Mouse (Mus musculus) CD8-positive naive resting alpha-beta T cell, adult 2 months (primary cell): Measurements from ENCODE around the gene Sell.
A peak's percentile ranks its signal among the peaks of the same experiment; 100 is the strongest.
"Not testable (repeated sequence)": the region's sequence is repeated elsewhere in the genome, so short reads cannot be mapped to it uniquely, and the experiment has no call there.

ENCODE experiments used
- DNase-seq, 2 experiments: peaks; one replicate each; pipeline ENCODE4 v3.0.0; 2022; ENCODE audit warnings: low read depth in 2 of 2, low spot score in 2 of 2

The Sell gene

DNA sequence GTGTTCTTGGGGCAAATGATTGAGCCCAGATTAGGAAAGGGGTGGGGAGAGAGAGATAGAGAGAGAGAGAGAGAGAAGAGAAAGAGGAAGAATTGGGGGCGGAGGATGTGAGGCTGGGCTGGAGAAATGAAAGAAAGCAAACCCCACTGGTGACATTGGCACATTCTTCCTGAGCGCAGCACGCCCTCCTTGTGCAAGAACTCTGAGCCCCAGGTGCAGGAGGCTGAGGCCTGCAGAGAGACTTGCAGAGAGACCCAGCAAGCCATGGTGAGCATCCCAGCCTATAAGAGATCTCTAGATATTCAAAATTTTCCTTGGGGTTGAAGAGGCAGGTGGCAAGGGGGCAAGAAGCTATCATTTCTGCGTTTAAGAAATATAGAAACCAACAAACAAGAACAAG, at the start of gene Sell:
Gene Sell, plus strand, starts transcription at position 58 of the 400 bp plus-strand sequence.
- DNase-seq = peak in 1 of 2 experiments; percentile 61

DNA sequence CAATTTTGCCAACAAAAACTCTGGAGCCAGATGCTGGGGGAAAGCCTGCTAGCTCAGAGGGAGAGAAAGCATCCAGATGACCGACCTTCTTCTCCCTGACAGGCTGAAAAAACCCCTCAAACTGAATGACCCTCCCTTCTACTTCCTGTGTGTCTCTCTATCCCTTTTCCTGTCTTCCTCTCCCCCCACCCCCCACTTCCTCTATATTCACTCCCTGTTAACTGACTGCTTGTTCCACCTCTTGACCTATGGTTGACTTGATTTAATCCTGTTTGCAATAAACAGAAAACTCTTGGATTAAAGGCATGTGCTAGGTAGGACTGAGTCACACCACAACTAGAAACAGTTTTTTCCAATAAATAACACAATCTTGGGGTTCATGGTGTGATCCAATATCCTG, 47.2 kb upstream of the Sell start:
- no peak for DNase-seq

DNA sequence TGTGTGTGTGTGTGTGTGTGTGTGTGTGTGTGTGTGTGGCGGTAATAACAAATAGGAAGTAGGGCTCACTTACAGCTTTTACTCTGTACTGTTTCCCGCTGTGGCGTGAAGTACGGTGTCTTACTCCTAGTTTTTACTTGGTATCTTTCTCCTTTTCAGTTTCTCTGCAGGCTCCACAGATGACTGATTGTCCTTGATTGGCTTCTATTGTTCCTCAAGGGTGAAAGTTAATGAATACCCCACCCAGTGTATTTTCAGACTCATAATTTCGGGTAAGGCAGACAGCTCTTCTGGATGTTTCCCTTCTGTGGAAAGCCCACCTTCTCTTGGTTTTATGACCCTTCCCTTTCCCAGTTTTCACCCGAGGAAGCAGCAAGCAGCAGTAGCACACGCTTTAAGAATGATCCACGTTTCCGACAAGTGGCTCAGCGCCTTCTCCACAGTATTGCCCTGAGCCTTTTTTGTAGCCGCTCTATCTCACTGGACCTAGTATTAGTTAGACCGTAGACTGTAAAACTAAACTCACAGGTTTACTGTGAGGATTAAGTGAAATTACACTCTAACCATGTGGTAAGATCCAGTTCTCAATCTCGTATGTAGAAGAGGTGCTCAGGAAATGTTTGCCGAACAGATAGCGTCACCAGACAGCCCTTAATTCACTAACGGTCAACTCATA, 43.4 kb upstream of the Sell start:
- DNase-seq = no peak

DNA sequence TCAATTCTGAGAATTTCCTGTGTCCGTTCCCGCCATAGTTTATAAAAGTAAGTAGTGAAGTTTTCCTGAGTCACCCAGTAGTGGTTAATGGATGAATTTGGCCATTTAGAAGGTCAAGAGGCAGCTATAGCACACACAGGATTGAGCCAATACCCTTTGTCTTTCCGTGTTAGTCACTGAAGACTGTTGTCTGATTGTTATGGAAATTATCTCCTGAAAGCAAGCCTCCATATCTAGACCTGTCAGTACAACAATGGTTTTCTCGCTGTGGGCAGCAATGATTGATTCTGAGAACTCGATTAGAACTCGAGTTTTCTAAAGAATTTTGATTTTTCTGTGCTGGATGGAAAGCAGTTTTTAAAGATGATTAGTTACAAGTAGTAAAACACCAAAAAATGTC, 42.0 kb upstream of the Sell start:
- DNase-seq = no peak

DNA sequence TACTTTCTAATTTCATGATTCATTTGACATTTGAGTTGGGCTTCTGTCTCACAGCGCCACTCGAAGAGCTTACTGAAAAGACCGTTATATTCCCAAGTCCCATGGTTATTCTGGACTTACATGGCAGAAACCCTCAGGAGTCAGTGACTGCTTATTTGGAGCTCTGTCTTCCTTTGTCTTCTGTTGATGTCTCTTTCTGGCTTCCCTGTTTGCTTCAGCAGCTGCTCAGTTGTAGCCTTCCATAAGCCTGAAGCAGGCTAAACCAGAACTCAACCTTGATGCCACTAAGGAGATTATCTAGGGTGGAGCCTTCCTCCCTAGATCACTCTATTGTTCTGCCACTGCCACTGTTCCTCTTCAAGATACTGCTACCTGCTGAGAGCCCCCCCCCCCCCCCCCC, 41.0 kb upstream of the Sell start:
- not testable (repeated sequence) for DNase-seq

DNA sequence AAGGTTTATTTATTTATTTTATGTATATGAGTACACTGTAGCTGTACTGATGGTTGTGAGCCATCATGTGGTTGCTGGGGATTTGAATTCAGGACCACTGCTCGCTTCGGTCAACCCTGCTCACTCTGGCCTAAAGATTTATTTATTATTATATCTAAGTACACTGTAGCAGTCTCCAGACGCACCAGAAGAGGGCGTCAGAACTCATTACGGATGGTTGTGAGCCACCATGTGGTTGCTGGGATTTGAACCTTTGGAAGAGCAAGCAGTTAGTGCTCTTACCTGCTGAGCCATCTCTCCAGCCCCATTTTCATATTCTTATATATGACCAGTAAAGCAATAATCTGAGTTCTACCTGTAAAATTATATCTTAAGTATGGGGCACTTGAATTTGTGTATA, 39.7 kb upstream of the Sell start:
- not testable (repeated sequence) for DNase-seq

DNA sequence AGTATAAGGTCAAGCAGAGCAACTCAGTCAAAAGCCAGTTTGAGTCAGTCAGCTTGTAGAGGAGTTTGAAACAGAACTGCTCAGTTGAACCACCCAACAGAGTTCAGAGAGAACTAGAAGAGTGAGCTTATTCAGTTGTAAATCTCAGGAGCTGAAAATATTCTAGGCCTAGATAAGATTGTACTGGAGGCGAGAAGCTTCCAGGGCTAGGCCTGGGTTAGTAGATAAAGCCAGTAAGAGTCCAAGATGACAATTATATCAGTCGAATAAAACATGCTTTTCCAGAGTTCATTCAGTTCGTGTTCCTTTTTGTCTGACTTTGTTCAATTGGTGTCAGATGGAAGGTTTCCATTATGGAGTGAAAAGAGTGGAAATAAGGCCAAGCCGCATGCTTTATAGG, 36.1 kb upstream of the Sell start:
- DNase-seq = no peak

DNA sequence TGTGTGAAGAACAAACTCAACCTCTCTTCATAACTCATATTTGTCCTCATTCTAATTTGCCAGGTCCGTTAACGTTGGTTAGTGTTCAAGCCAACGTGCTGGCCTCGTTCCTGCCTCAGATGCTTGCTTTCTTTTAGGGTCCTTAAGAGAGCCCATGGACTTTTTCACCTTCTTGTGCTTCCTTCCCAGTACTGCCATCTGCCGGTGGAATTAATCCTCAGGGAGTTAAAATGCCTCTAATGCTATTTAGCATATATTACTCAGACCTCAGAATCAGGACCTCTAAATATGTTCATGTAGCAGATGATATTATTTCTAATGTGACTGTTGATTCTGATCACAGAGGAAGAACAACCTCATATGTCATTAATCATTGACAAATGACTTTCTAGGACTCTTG, 34.4 kb upstream of the Sell start:
- peak in 1 of 2 experiments; percentile 37 for DNase-seq

DNA sequence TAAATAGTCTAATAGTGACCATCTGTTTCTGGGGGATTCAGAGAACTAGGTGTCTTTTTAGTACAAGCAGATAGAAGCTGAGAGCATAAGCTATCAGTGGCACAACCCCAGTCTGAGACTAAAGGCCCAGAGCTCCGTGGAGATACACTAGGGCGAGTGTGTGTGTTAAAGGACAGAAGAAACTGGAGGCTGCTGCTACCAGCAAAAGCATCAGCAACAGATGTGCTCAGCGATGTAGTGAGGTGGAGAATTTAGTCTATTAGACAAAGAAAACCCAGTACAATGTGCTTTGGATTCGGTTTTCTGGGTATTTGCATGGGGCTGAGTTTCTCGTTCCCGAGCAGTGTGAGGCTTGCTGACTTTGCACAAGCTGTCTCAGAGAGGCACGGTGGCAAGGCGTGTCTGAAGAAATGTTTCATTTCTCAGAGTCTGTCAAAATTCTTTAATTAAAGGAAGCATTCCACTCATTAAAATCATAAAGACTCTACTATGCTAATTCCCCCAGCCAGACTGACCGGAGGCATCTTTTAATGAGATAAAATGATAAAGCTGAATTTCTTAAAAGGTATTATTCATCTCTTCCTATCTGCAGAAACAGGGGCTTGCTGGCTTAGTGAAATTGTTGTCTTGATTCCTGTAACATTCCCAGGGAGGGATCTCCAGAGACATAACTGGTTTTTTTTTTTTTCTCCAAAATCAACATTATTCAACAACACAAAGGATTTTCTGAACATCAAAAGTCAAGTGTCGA, 21.2 kb upstream of the Sell start:
- no peak for DNase-seq

DNA sequence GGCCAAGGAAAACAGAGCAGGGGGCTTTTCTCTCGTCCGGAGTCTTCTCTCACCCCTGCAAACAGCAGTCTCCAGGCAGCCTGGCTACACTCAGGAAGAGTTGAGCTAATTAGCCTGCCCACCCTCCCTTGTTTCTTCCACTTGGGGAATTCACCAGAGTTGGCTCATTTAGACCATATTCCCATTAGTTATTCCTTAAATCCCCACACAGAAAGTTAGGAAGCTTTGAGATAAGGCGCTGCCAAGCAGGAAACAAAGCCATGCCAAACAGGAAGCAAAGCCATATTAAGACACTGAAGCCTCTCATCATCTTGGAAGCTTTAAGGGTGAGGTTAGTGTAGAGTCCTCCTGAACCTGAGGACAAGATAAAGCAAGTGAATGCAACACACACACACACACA, 18.2 kb upstream of the Sell start:
- no peak for DNase-seq

DNA sequence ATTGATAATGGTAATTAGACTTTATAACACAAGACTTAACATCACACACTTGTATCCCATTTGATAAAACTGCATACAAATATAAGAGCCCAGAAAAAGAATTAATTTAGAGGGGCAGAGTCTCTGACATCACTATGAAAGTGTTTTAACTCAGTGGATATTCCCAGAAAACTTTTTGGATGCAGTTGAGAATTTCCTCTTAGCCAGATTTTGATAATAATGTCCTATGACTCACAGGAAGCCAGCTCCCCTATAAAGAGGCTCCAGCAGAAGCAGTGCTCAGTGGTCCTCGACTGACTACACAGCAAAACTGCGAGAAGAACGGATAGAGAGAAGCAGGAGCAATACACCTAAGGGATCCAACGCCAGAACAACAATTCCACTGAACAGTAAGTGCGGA, 13.8 kb upstream of the Sell start, which contains the start of gene Sele:
Gene Sele, plus strand, starts transcription at position 301 of the 400 bp plus-strand sequence.
- no peak for DNase-seq

DNA sequence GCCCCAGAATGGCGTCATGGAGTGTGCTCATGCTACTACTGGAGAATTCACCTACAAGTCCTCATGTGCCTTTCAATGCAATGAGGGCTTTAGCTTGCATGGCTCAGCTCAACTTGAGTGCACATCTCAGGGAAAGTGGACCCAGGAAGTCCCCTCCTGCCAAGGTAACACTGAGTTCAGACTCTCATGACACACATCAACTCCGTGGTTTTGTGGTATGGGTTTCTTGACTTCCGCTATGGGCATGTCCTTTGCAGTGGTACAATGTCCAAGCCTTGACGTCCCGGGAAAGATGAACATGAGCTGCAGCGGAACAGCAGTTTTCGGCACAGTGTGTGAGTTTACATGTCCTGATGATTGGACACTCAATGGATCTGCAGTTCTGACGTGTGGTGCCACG, 8.2 kb upstream of the Sell start:
- no peak for DNase-seq

DNA sequence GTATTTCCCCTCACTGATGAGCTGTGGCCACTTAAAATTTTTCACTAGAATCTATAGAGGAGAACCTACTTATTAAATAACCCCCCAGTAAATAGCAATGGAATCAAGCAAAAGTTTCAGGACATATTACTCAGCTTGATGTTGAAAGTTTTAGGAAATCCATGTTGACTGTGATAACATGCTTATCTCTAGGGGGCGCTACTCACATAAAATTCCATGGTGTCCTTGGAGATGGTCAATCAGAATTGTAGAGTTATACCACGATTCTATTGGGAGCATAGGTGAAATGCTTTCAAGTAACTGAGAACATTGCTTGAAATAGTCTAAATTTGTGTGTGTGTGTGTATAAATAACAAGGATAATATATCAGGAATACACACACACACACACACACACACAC, 7.0 kb upstream of the Sell start:
- DNase-seq = peak in 1 of 2 experiments; percentile 22

DNA sequence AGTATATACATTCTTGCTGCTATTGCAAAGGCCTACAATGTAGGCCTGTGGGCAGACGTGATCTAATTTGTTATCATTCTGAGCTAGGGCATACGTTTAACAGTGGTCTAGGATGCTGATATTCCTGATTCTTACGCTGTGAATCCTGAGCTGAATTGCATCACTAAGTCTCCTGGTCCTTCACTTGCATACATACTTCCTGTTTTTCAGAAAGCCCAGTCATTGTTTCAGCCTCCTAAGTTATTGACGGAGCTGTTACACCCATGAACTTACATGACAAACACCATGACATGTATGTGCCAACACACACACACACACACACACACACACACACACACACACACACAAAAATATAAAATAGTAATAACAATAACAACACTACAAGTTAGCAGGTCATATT, 1.7 kb upstream of the Sell start:
- no peak for DNase-seq

DNA sequence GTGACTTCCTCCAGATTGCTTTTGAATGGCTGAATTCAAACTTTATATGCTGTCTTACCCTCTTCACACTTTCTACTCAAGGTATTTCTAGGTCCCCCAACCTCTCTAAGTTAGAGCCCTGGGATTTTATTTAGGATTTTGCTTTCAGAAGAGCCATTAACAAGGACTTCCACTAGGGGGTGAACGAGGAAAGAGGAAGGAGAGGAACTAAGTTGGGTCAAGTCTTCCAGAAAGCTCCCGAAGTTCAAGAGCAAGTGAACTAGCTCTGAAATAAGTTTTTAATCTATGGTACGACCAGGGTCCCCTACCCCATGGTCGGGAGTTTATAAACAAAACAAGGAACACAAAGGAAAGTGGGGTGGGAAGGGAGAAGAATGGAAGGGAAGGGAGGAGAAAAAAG, 504 bp upstream of the Sell start:
- peak in 1 of 2 experiments; percentile 52 for DNase-seq

DNA sequence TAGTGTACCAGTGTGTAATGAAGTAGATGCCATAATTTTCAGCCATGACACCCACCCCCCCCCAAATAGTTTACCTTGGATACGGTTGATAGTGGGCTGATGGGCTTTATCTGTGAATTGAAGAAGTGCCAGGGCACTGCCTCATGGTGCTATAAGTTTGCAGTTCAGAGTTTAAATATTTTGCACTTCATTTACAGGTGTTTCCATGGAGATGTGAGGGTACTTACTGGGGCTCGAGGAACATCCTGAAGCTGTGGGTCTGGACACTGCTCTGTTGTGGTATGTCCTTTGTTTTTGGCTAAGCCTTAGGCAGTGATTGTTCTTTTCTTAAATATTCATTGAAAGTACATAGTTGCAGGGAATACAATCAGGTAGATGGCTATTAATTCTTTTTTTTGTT, 1.1 kb downstream of the Sell start:
- DNase-seq = no peak

DNA sequence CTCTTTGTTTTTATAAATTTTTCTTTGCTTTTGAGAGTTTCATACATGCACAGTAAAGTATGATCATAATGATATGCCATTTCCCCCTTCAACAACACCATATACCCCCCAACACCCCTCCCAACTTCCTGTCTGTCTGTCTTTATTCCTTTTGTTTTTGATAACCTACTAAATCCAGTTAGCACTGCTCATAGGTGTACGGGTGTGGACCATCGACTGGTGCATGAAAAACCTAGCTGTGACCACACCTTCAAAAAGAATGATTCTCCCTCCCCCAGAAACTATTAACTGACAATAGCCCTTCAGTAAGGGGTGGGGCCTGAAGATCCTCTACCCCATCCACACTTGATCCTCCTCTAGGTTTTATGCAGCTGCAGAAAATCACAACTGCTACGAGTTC, 2.0 kb downstream of the Sell start:
- DNase-seq = peak in 1 of 2 experiments; percentile 52

DNA sequence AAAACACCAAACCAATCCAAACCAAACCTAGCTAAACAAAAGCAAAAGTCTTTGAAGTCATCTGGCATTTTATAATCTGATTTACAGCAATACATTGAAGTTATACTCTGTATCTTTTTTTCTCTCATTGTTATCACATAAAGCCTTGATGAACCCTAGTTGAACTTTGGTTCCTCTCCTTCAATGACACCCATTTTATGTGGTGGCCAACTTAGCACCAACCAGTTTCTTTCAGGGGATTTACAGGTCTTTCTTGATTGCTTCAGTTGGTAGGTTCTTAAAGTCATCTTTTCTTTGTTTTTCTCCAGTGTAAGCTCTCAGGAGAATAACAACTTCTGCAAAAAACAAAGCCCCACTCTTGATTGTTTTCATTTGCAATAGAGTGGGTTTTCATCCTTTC, 7.5 kb downstream of the Sell start:
- DNase-seq = peak in 1 of 2 experiments; percentile 41

DNA sequence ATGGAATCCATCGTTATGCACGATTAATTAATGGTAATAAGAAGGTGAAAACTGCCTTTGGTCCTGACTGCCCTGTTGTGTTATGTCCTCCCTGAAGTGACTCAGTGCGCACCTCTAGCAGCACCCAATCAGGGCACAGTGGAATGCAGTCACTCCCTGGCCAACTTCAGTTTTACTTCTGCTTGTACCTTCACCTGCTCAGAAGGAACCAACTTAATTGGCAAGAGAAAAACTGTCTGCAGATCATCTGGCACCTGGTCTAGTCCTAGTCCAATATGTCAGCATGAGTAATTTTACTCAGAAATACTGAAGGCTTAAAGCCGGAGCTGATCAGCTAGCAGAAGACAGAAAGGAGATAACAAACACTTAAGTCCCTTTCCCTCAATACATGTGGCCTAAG, 8.7 kb downstream of the Sell start:
- DNase-seq = no peak

DNA sequence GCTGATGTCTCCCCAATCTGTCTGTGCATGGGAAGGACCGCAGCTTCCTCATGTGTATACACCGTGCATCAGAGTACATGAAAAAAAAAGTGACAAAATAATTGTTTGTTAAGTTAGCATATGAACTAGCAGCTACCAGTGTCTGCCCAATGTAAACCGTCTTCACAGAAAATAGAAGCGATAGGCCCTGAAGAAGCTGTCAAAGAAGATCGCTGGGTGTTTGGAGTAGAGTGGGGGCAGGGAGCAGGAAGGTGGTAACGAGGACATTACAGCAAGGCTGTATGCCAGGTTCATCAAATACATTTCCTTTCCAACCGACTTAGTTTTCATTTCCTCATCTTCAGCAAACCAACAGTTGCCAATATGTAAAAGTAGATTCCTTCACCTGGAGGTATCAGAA, 9.3 kb downstream of the Sell start:
- DNase-seq = peak in 1 of 2 experiments; percentile 43

DNA sequence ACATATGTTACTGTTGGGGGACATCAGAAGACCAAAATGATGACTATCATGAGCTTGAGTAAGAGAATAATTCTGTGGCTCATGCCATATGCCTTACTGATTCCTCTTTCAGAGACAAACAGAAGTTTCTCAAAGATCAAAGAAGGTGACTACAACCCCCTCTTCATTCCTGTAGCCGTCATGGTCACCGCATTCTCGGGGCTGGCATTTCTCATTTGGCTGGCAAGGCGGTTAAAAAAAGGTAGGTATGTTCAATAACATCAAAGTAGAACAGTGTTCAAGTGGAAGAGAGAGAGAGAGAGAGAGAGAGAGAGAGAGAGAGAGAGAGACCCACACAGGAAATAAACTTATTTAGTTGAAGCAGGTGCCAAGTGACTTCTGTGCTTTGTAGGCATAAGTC, 10.2 kb downstream of the Sell start:
- peak; percentile 55 to 56 for DNase-seq

DNA sequence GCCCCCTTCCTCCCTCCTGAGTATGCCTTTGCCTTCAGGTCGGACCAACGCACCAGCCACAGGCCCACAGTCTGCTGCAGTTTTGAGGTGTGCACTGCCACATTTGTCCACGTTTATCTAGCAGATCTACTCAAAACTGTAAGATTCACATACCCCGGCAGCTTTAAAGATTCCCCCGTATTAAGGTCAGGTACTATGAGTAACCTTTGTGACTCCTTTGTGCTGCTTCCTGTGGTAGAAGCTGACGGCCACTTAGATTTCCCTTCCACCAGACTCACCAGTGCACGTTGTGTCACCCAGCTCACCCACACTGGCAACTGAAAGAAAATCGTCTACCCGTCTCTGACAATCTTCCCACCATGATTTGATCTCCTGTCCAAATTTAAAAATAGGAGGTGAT, 11.3 kb downstream of the Sell start:
- DNase-seq = no peak

DNA sequence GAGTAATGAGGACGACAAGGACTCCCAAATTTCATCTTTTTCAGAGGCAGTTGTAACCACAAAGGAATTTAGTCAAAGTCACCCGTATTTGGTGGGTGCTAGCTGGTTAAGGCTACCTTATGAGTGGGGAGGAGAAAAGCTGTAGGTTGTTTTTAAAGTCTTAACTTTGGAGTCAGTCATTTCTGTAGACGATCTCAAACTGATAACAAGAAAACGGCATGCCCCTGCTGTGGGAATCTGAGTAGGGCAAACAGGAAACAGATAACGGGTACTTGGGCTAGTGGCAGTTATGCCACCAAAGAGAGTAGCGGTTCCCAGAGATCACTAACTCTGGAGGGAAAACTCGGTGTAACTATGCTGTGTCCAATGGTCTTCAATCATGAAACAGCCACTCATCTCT, 12.0 kb downstream of the Sell start:
- no peak for DNase-seq
